Mouse (Mus musculus): Measurements from ENCODE around the gene Slc25a12. TPM values are rescaled to one million over a fixed set of nuclear protein-coding genes. Genes with fewer than 3 reads are reported as not detected.

The Slc25a12 gene
- total RNA-seq, 2 experiments from 2014 or later: 264 to 279 TPM

DNA sequence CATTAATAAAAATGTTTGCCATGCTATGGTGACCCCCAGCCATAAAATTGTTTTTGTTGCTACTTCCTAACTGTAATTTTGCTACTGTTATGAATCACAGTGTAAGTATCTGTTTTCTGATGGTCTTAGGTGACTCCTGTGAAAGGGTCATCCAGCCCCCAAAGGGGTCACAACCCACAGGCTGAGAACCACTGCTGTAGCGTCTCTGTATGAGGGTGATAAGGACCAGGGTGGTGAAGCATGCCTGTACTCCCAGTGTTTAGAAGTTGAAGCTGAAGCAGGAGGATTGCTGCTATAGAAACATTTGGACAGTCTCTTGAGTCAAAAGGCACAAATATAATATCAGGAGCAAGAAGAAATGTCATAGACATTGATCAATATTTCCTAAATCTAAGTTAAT is 98.2 kb downstream of the Slc25a12 start:
- DNase-seq (ENCODE audit: low spot score): no peak
- intact Hi-C loops (cut with DNase I): no loop called here

DNA sequence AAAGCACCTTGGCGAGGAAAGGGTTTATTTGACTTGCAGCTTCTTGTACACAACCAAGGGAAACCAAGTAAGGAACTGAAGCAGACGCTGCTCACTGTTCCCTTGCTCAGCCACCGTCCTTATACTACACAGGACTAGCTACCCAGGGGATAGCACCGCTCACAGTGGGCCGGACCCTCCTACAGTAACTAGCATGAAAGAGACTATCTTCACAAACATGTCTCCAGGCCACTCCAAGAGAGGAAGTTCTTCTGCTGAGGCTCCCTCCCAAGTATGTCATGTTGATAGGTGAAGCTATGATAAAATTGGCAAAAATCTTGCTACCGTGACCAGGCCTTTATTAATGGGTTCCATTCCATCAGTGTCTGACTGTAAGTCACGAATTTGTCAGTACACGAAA is 98.9 kb downstream of the Slc25a12 start:
- DNase-seq (ENCODE audit: low spot score): no peak
- intact Hi-C loops (cut with DNase I): no loop called here

DNA sequence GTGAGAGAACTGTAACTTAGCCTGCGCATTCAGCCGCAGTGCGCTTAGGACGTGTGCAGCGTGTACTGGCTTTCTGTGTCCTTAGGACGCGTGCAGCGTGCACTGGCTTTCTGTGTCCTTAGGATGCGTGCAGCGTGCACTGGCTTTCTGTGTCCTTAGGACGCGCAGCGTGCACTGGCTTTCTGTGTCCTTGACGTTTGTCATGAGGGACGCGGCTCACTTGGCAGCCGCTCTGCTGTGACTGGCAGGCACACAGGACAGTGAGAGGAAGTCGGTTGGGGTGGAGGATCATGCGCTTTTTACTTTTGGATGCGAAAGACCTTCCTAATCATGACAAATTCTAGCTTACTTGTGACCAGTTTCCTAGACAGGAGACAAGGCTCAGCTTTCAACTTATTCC is 103.0 kb downstream of the Slc25a12 start:
- intact Hi-C loops (cut with DNase I): no loop called here
- no peak for DNase-seq (ENCODE audit: low spot score)

DNA sequence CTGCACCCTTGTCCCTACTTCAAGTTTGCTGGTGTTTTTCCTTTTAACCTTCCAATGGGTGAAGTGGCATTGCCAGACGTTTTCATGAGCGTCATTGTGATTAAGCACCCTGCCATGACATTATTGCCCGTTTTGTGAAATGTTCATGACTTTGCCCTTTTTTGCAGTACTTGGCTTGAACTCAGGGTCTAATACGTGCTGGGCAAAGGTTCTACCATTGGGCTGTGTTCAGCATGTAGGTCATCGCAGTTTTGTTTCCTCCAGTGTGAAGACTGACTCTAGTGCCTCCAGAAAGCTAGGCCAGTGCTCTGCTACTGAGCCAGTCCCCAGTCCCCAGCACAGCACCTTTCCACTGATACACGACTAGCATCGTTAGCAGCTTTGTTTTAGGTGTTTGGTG is 111.0 kb downstream of the Slc25a12 start:
- intact Hi-C loops (cut with DNase I): no loop called here
- no peak for DNase-seq (ENCODE audit: low spot score)

DNA sequence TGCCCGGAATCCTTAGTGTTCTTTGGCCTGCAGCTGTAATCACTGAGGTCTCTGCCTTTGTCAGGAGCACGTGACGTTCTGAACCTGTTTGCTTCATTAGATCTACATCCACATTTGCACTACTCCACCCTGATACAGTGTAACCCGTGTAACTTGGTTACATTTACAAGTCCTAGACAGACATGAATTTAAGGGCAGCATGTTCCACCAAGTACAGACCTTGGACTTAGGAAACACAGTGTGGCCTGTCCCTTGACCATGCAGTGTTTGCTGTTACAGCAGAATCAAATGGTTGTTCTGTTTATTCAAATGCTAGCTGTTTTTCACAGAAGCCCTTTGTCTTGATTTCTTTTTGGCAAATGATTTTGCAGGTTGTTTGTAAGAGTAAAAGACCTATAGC is 112.7 kb downstream of the Slc25a12 start:
- no peak for DNase-seq (ENCODE audit: low spot score)
- intact Hi-C loops (cut with DNase I): loop anchor here (5.0 kb wide), 1 partner anchor 292 kb away; the partner anchor contains the start of gene Dlx2

DNA sequence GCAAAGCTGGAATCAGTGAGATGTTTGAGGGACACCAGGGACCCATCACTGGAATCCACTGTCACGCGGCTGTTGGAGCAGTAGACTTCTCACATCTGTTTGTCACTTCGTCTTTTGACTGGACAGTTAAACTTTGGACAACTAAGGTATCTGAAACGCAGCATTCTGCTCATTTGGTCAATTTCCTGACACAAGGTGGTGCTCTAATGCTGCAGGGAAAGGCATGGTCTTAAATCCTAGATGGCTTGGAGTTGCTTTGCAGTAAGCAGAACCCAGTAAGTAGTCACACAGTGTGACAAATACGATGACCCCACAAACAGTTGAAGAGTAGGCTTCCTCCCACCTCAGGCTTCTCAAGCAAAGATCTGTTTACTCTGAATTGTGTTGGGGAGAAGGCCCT is 116.7 kb downstream of the Slc25a12 start:
- intact Hi-C loops (cut with DNase I): loop anchor here (5.0 kb wide), 1 partner anchor 296 kb away; the partner anchor contains the start of gene Dlx2
- DNase-seq (ENCODE audit: low spot score): no peak

DNA sequence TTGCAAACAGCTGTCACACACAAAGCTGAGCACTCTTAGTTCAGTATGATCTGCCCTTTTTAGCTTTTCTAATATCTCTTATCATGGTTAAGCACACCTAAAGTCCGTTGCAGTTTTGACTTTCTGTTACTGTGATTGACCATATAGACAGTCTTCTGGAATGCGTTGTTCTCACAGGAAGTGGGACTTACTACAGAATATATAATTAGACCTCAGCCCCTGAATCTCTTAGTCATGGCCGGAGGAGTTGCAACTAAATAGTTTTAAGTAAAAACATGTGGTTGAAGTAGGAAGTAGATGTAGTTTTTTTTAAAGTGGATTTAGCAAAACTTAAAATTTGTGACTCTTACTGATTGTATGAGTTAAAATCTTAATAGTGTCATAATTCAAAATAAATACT is 119.5 kb downstream of the Slc25a12 start:
- no peak for DNase-seq (ENCODE audit: low spot score)
- intact Hi-C loops (cut with DNase I): no loop called here

DNA sequence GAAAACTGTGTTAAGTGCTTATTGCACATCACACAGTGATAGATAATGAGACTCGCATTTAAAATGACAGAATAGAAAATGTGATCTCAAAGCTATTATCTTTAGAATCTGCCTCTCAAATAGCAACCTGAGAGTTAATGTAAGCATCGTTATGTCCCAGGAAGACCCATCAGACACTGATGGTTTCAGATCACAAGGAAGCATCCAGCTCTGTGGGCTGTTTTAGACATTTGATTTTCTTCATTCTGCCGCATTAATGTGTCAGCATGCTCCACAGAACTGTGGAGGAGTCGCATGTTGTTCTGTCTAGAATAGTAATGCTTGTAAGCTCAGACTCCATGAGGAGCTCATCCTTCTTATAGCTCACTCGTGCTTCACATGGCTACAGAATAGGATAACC is 121.5 kb downstream of the Slc25a12 start:
- intact Hi-C loops (cut with DNase I): no loop called here
- no peak for DNase-seq (ENCODE audit: low spot score)

DNA sequence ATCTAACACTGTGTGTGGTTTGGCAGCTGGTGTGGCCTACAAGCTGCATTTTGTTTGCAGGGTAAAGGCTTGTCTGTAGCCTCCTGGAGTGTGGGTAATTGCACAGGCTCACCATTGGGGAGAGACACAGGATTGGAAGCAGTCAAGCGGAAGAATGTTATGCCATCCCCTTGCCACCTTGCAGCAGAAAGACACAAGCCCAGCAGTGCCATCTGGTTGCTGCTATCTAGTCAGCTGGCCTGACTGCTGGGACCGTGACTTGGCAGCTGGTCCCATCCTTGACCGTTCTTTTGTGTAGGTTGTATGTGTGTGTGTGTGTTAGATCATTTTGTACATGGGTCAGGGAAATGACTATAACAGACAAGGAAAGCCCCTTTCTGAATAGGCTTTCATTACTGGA is 122.1 kb downstream of the Slc25a12 start:
- intact Hi-C loops (cut with DNase I): no loop called here
- DNase-seq (ENCODE audit: low spot score): no peak

DNA sequence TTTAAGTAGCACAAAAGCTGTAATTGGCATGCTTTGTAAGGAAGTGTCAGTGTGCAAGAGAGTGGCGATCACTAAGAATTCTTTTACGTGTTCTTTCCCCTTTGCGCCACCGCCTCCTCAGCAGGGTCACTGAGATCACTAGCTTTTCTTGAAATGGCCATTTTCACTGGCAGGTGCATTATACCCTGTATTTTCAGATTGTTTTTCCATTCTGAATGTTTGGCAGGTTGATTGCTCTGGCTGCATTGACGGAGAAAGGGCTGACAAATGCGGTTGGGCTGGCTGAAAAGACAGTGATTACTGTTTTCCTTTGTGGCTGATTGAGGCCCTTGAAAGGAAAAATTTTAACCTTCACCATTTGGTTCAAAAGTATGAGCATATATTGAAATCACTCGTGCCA is 122.7 kb downstream of the Slc25a12 start:
- intact Hi-C loops (cut with DNase I): no loop called here
- DNase-seq (ENCODE audit: low spot score): no peak

DNA sequence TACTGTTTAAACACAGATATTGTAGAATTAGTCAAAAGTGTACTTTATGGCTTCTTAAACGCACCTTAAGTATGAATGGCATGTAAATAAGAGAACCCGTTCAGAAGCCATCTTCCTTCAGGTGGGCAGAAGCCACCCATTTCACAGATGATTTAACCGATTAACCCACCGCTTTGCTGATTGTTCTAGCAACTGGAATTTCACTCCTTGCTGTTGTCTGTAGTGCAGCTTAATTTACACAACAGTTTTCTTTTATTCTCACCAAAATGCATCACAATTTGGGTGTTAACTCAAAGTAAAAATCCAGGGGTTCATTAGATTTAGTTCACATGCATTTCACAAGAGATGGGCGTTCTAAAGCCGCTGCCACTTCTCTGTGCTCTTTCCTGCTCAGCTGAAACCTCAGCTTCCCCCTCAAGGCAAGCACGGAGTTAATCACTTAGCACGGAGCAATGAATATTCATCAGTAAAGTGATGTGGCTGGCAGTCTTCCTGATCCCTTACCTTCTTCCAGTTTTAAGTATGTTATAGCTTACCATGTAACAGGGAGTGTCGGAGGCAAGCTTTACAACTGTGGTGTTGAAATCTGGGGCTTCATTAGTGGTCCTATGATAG is 124.4 kb downstream of the Slc25a12 start:
- no peak for DNase-seq (ENCODE audit: low spot score)
- intact Hi-C loops (cut with DNase I): no loop called here

DNA sequence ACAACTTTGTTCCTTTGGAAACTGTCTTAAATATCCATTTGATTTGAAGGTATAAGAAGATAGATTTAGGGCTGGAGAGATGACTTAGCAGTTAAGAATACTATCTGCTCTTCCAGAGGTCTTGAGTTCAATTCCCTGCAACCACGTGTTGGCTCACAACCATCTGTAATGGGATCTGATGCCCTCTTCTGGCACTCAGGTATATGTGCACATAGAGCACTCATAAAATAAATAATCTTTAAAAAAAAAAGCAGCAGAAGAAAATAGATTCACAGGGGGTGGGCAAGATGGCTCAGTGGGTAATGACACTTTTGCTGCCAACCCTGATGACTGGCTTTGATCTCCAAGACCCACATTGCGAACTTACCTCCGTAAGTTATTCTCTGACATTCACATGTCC is 125.4 kb downstream of the Slc25a12 start:
- intact Hi-C loops (cut with DNase I): no loop called here
- DNase-seq (ENCODE audit: low spot score): no peak

DNA sequence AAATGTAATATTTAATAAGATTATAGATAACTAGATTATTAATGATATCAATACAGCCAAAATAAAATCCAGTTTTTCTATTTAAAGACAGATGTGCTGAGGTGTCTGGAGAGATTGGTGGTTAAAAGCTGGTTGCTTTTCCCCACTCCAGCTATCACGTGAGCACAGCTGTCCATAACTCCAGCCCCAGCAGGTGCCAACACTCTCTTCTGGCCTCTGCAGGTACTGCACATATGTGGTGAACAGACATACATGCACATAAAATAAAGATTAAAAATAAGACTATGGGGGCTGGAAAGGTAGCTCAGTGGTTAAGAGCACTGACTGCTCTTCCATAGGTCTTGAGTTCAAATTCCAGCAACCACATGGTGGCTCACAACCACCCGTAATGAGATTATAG is 126.0 kb downstream of the Slc25a12 start:
- intact Hi-C loops (cut with DNase I): no loop called here
- no peak for DNase-seq (ENCODE audit: low spot score)

DNA sequence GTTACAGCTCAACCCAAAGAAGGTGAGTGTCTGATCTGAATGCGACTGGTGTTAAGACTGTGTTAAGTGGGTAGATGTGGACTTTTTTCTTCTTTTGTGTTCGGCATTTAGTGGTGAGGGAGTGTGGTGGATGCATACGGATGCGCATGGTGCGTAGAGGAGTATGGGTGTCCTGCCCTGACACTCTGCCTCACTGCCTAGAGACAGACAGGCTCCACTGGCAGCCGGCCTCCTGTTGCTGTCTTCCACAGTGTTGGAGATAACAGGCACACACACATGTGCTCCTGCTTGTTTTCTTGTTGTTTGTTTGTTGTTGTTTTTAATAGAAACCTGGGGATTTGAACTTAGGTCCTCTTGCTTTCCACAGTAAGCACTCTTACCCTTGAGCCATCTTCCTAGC is 131.5 kb downstream of the Slc25a12 start:
- no peak for DNase-seq (ENCODE audit: low spot score)
- intact Hi-C loops (cut with DNase I): no loop called here

DNA sequence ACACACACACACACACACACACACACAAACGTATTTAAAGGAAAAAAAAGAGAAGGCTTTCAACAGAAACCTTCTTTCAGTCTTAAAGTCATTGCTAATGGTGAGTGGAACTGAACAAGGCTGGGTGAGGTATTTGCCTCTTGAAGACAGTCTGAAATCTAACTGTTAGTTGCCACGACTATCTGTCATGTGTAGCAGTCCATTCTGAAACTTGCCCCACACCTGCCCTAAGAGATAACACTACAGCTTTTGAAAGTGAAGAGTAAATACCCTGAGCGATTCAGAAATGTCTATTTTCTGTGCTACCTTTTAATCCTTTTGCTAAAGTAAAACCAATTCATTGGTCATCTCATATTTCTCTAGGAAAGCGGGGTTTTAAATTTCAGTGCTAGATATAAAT is 132.1 kb downstream of the Slc25a12 start:
- intact Hi-C loops (cut with DNase I): no loop called here

DNA sequence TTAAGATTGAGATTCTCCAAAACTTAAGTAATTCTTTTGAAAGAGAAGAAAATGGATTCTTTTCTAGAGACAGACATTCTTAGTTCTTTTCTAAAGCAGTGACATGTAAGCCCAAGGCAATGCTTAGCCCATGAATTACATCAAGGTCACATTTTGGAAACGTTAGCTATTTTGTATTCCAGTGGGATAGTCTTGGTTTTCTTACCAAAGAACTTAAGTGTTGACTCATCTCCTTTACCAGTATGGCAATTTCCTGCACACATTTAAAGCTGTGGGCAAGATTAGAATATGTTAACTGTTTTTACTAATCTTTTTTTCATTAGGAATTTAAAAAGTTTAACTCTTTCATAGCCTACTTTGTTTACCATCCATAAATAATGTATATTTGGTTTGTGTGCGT is 134.6 kb downstream of the Slc25a12 start:
- no peak for DNase-seq (ENCODE audit: low spot score)
- intact Hi-C loops (cut with DNase I): no loop called here

More for the DNA sequence above, 132.1 kb downstream of the Slc25a12 start:
- no peak for DNase-seq (ENCODE audit: low spot score)

DNA sequence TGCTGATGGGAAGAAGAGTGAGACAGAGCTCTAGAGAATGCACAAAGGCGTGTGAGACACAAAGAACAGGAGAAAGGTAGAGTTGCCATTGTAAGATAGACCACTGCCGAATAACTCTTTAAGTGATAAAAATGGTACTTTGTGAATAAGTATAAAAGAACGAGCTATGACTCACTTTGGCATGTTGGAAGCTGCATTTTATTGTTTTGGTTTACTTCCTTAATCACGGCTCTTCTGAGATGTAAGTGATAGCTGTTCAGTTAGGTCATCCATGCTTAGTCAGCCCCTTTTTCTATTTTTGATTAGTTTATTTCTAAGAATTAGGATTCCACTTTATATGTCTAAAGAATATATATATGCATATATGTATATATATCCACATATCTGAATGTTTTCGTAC is 135.6 kb downstream of the Slc25a12 start:
- intact Hi-C loops (cut with DNase I): no loop called here
- DNase-seq (ENCODE audit: low spot score): no peak

DNA sequence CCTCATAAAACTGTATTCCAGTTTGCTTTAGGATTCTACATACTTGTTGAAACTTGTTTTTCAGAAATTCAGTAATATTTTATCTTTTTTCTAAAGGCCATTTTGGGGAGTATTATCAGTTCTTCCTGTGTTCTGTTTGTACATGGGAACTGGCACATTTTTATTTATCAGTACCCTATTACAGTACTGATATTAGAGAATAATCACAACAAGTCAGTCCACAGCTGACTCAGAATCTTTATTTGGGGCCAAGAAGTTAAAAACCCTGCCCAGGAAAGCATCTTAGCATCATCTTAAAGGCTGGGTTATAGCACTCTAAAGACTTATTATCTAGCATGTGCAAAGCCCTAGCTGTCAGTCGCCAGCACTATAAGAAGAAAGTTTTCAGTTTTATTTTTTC is 137.9 kb downstream of the Slc25a12 start:
- intact Hi-C loops (cut with DNase I): no loop called here
- no peak for DNase-seq (ENCODE audit: low spot score)

DNA sequence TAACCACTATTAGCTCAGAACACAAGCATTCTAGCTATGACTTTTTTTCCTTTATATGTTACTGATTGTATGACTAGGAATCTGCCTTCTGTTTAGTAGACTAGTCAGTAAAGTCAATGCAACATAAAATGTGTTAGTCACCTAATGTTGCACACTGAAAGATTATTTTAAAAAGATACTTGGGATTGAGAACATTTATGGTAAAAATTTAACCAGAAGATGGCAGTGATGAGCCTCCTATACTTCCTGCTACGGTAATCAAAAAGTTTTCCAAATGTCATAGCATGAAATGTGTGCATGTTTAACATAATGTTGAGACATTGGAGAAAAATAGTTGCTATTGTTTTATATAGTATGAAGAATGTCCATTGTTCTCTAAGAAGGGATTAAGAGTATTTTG is 140.2 kb downstream of the Slc25a12 start:
- DNase-seq (ENCODE audit: low spot score): no peak
- intact Hi-C loops (cut with DNase I): no loop called here

All from heart, postnatal 25 days (tissue).